Mouse (Mus musculus) frontal cortex, postnatal 25 days (tissue): Measurements from ENCODE around the gene Sult2b1.

ENCODE experiments used
- DNase-seq, 2 experiments: peaks; one replicate each; pipeline ENCODE4 v3.0.0; 2022; ENCODE audit warnings: low spot score in 2 of 2

The Sult2b1 gene

DNA sequence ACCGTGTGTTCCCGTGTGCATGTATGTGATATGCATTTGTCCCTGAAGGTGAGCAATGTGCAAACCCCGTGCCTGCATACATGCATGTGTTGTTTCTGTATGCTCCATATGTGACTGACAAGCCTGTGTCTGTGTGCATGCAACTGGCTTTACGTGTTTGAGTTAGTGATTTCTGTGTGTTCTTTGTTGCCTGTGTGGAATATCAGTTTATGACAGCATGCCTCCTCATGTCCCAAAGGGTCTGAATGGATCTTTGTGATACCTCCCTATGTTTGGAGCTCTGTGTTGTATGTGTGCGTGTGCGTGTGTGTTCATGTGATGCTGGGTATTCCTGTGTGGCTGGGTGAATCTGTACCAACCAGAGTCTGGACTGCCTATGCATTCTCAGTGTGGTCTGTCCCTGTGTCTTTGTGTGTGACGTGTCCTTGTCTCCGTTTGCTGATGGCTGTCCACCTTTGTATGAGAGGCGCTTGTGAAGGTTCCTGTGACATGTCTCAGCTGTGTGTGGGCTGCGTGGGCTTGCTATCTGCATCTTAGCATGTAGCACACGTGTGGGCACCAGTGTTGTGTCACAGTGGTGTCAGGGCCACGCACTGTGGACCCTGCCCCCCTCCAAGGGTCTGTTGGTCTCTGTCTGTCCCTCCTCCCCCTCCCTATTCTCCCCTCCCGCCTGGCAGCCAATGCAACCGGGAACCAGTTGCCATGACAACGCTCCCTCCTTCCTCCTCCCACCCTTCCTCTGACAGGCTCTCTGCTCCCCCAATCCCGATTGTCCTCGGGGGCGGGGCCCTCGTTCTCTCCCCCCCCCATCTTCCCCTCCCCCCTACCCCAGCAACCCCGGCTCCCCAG is at the start of gene Sult2b1:
Gene Sult2b1 (minus strand): TSS at position 146 of the 849 bp plus-strand sequence.
- DNase-seq, result peak; percentile 71 to 78

DNA sequence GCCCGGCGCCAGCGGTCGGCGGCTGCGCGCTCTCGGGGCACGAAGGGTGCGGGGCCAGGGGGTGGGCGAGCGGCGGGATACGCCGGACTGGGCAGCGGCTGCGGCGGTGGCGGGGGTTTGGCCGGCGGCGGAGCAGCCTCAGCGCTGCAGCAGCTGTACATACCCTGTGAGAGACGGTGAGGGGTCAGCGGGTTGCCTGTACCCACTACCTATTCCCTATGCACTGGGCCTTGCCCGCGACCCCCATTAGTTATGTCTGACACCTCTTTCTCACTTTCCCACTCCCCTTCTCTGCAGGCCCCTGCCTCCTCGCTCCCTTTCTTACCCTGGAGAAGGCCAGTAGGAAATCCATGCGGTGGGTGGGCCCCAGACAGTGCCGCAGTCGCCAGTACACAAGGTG is 49.5 kb upstream of the Sult2b1 start:
- no peak for DNase-seq

DNA sequence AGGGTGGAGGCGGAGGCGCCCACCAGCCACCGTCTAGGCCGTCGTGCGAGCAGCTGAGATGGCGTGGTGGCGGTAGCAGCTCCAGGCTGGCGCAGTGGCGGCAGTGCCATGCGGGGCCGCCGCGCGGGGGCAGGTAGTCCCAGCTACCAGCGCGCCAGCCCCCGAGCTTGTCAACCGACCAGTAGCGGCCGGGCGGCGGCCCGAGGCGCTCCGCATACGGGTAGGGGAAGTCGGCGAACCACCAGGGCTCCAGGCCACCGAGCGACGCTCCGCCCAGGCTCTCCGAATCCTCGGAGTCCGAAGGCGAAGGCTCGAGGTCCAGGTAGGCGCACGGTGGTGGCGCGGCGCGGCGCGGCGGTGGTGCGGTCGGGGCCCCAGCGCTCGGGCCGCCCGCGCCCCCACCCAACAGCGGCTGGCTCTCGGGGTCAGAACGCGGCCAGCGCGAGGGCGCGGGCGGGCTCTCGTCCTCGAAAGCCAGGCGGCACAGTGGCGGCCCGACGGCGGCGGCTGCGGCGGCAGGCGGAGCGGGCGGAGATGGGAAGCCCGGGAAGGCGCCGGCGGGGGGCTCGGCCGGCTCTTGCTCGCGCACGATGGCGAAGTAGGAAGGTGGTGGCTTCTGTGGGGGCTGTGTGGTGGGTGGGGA is 48.8 kb upstream of the Sult2b1 start:
- no peak for DNase-seq

DNA sequence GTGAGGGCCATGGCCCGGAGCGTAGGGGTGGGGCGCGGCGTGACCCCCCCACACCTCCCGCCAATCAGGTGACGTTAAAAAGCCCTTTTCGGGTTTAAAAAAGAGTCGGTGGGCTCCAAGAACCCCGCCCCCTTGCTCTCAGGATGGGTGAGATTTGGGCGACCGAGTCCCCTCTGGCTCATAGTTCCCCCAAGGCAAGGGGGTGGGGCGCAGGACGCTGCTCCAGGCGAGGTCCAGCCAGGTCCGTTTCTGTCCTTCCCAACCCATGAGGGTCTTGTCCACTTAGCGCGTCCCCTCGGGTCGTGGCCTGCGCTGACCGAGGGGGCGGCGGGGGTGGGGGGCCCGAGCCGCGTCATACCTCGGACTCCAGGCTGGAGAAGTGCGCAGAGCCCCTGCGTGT is 48.0 kb upstream of the Sult2b1 start:
- DNase-seq, result no peak

DNA sequence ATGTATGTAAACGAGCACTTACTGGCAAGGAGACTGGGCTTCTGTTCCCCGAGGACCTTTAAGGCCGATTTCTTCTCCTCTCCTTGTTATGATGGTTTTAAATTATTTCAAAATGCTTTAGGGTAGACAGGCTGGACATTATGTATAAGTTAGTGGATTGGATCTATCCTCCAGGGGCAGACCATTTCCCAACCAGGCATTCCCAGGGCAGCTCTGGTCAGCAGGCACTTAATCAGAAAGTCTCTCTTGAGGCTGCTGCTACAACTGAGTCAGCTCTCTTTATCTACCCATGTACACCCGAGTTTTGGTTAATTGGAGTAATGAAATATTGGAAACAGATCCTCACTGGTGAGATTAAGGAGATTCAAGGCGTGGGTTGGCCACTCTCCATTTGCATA is 46.7 kb upstream of the Sult2b1 start:
- DNase-seq, result no peak

DNA sequence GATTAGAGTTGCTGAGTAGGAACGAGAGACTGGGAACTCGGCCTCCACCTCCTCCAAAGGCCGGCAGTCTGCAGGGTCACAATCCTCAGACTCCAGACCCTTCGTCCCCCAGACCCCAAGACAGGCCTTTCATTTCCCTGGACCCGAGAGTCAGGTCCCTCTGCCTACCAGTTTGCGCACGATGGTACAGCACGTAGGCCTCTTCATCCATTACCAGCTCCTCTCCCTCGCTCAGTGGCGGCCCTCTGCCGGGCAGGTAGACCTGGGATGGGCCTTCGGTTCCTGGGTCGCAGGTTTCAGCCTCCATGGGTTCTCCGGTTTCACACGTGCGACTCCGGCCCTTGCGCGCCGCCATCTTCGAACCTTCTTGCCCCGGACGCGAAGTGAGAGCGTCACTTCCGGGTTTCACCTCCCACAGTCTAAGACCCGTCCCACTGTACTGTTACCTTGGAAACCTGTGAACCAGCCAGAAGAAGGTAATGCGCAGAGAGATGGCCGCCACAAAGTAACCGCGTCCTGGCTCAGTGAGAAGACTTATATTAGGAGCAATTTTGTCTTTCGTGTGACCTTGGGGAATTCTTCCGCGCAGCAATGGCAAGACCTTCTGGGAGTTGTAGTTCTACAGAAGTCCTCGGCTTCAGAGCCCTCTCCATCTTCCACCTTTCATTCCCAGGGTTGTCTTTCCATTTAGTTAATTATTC is 46.1 kb upstream of the Sult2b1 start, which contains the start of gene Grwd1:
Gene Grwd1 (minus strand): TSS at position 518 of the 701 bp plus-strand sequence.
- peak; percentile 69 to 80 for DNase-seq

DNA sequence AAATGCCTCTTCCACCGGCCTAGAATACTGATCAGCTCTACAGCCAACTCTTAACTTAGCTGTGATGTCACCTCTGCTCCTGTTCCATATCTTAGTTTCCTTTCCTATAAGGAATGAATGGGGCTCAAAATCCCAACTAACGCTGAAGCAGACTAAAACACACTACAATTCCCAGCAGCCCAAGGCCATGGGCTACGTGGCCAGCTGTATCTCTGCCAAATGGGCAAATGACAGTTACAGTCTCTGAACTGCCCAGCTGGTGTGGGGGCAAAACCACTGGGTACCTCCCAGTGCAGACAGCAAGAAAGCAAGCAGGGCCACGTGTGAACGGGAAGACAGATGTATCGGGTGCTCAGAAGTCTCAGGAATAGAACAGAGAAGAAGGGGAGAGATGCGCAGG is 42.2 kb upstream of the Sult2b1 start:
- DNase-seq, result no peak

DNA sequence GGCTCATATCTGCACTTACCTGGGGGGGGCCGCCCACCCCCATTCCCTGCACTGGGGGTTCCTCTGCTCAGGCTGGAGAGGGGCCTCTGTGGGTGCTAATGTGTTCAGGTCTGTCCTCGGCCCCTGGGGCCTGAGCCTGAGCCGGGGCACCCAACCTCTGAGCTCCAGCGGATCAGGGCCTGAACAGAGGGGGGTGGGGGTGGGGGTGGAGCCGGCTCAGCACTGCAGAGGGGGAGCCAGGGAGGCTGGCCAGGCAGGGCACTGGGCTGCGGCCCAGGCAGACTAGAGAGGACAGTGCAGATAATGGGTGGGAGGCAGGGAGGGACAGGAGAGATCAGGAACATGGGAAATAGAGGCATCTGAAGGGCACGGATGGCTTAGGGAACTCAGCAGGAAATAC is 40.1 kb upstream of the Sult2b1 start, which contains the start of gene Kcnj14:
Gene Kcnj14 (minus strand): TSS at position 185 of the 400 bp plus-strand sequence.
- no peak for DNase-seq

DNA sequence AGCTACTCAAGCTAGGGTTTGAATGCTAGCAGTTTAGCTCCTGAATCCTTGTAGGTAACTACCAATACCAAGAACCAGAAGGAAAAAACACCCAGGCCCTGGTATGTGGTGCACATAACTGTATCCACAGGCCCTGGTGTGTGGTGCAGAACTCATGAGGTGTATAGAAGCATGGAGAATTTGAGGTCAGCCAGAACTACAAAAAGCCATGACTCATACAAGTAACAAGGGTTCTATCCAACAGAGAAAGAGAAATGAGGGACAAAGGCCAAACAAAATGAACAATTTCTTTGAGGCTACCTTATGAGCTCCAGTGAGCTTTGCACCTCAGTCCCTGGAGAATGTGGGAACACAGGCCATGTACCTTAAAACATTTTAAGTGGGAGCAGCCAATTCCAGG is 36.4 kb upstream of the Sult2b1 start:
- no peak for DNase-seq

DNA sequence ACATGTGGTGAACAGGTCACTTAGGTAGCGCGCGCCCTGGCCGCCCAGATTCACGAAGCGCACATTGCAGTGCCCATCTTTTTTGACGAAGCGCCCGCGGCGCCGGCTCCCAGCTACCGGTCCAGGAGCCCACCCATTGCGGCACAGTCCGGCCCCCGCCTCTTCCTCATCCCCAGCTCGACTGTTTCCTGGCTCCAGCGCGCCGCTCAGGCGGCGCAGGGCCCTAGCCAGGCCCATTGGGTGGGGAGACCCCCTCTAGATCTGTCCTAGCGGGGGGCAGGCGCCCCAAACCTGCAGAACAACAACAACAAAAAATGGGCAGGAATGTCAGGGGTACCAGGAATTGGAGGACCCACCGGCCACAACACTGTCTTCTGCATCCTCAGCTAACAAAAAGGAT is 35.4 kb upstream of the Sult2b1 start:
- no peak for DNase-seq

DNA sequence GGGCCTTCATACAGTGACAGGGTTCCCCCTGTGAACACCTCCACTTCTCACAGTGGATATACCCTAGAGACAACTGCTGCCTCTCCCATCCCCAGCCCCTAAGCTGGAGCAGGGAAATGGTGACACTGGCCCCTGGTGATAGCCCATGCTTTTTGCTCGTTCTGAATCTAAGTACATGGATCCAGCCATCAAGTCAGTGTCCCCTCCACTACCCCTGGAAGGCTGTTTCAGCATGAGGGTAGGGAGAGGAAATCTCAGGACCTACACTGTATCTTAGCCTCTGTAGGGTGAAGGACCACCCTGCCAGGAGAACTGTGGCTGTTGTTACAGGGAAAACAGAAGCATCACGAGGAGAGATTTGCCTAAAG is 31.5 kb upstream of the Sult2b1 start:
- DNase-seq, result no peak

DNA sequence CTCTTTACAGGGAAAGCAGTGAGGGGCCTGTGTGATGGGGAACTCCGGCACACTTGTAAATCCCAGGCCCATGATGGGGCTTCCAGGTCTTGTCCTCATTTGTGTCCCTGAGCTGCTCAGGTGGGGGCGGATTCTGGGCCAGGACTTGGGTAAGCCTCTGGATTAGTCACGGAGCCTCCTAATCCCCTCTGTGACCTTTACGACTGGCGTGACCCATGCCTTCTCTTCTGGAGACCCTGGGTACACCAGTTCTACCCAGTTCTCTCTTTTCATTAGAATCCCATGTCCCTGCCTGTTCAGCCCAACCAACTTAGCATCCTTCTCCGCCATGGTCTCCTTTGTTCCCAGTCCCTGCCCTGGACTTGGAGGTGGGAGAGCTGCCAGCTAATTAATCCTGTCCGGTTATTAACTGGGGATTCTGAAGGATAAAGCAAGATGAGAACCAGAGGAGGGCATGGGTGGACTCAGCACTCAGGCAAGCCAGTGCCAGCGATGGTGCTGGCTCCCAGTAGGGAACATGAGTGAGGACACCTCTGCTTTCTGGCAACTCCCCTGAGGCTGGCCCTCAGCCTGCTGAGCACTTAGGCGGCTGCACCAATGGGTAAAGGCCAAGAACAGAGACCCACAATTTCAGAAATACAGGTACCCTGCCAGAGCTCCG is 31.0 kb upstream of the Sult2b1 start:
- DNase-seq, result no peak

DNA sequence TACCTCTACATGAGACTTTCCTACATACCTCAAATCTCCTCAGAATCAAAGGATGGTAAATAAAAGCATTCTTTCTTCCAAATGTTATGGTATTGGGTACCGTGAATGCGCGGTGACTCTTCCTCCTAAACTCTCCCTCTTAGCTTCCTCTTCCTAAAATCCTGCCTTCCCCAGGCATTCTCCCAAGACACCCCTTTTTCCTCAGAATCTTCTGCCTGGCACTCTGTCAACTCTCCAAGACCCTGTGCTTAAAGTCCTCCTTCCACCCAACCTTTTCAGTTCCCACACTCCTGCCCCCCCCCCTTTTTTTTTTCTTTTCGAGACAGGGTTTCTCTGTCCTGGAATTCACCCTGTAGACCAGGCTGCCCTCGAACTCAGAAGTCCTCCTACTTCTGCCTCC is 30.4 kb upstream of the Sult2b1 start:
- DNase-seq, result no peak

DNA sequence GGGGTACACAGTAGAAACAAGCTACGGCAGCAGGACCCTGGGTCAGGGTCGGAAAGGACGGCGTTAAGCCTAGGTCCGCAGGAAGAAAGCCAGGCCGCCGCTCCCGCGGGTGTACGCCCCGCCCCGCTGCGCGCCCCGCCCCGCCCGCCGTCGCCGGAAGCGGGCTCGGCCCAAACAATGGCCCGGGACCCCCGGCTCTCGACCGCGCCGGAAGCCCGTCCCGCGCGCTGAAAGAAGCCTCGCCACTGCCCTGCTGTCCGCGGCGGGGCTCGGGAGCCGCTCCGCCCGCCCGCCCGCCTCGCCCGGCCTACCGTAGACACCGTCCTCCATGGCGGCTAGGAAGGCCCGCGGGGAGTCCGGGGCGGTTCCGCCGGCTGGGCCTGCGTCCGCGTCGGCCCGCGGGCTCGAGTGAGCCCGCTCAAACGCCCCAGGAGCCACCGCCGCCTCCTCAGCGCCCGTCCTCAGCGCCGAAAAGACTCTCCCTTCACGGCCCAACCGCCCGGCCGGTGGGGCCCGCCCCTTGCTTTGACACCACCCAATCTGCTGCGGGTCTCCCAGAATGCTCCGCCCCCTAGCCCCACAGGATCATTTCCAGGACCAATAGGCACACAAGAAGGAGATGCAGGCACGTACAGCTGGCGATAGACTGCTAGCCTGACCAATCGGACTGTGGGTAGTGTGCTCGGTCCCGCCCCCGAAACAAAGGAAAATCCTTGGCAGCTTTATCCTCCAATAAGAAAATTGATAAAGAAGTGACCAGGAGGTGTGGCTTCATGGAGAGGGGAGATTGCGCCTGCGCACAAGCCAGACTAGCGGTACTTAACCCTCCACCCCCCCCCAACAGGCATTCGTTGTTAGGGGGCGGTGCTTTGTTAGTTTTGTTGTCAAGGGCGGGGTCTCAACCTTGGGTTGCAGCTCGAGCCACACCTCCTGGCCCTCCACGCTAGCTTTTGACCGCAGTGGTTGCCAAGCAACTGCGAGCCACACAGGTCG is 29.6 kb upstream of the Sult2b1 start, which contains the start of gene Cyth2:
Gene Cyth2 (minus strand): TSS at position 795 of the 993 bp plus-strand sequence.
- DNase-seq, result peak; percentile 97 to 98

DNA sequence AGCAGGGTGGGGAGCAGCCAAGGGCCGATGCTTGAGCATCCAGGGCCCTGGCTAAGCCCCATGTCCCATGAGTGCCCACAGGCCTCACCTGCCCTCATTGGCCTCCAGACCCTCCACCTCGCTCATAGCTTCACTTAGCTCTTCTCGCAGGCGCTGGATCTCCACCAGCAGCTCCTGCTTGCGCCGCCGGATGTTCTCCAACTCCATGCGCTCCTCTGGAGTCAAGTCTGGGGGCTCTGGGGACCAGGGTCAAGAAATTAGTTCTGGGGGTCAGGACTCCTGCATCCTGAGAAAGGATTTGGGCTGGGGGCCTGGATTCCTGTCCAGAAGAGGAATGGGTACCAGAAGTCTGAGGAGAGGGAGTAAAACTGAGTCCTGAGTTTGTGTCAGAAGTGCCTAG is 28.5 kb upstream of the Sult2b1 start:
- DNase-seq, result no peak

DNA sequence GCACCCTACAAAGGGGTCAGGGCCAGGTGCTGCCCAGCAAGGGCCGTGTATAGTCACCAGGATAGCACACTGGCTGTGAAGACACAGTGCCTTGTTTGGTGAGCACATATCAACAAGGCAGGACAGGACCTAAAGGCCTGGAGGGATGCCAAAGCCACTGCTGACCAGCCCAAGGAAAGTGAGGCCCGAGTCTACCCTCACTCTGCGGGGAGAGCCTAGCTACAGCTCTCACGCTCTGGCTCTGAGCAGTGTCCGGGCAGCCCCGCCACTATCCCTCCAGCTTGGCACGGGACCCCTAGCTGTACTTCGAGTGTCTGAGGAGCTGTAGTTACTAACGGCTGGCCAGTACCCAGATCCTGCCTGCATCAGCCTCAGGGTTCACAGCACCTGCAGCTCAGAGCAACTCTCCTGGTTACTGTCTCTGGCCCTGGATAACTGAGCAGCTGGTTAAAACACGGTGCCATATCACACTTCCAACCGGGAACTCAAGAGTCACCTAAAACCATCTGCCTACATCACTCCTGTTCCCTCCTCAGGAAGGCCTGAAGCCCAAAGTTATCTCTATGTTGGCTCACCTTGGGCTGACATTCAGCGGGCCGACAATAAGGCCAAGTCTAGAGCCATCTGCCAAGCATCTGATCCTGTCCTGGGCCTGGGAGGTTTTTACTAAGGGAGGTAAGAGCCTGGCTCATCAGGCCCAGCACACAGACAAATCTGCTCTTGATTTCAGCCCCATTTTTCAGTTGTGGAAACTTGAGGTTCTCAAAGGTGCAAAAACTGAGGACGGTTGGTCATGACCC is 25.0 kb upstream of the Sult2b1 start:
- no peak for DNase-seq

DNA sequence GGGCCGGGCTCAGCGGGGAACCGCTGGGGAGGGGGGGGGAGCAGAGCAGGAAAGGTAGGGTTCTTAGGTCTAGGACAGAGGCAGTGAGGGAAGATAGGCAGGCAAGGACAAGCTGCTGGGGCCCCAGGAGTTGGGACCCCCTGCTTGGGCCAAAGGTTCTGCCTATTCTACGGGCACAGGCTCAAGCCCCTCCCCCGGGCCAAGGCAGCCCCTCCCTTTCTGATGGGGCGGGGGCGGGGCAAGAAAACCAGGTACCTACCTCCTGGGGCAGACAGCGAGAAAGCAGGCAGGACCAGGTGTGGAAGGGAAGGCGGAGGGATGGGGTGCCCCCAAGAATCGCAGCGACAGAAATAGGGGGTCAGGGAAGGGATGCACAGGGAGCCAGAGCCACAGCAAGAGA is 24.0 kb upstream of the Sult2b1 start:
- DNase-seq, result no peak

DNA sequence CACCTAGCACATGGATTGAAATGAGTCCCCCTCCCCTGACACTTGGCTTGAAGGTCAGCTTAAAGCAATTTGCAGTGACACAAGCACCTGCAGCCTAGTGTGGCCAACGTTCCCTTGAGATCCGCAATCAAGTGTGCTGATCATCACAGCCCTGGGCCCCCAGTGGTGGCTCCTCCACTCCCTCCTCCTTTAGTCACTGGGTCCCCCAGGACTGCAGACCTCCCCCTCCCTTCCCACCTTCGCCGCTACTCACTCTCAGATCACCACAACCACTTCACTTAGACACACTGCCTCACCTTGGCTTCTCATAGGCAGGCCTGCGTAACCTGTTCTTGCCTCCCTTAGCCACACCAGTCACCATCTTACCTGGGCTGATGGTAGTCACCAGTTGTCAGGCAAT is 21.5 kb upstream of the Sult2b1 start:
- no peak for DNase-seq

DNA sequence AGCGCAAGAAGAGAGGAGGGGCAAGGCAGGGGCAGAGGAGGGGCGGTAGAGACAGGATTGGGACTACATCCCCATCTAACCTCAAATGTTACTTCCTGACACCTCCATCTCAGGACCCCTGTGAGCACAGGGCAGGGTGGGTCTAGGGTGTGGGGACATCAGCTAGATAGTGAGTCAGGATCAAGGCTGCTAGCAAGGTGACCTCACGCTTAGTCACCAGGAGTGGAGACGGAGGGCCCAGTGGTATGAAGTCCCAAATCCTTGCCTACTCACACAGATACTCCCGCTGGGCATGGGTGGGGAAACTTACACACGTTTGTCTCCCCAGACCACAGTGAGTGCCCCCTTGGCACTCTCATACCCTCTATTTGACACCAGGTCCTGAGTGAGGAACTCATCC is 18.1 kb upstream of the Sult2b1 start:
- DNase-seq, result no peak

DNA sequence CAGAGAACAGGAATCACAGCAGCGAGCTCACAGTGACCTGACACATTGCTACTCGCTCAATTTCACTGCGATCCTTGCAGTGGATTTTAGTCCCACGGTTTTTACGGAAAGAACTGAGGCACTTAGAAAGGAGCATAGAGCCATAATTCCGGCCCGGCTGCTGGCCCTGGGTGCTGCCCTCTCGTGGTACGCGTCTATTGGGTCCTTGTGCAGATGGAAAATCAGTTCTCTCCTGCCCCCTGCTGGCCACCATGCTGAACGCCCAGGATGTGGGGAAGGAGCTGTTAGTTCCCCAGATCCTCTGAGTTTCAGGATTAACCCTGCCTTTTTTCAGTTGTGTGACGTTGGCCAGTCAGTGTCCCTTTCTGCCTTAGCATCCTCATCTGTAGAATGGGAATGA is 16.9 kb upstream of the Sult2b1 start:
- DNase-seq, result peak; percentile 89 to 91
